Mouse (Mus musculus) 416B (cell line): ENCODE measurements around the gene P2rx1.

Experiments
- DNase-seq: peaks from one replicate; pipeline ENCODE4 v3.0.0; 2011; ENCODE audit warnings: low read depth

P2rx1 gene

DNA sequence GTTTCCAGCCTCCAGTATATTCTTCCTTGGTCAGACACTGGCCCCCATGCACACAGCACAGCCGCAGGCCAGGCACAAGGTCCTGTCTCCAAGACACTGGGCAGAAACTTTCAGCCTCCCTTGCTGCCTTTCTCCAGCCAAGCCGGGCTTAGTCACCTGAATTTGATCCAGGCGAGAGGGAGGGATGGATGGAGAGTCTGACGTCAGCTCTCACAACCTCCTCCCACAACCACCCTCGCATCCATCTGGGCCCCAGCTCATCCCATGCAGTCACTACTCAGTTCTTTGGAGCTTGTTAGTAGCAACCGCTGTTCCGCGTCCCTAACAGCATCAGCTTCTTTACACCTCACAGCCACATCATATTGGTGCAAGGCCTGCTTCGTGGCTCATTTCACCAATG lies 24.2 kb downstream of the P2rx1 start:
- no peak for DNase-seq

DNA sequence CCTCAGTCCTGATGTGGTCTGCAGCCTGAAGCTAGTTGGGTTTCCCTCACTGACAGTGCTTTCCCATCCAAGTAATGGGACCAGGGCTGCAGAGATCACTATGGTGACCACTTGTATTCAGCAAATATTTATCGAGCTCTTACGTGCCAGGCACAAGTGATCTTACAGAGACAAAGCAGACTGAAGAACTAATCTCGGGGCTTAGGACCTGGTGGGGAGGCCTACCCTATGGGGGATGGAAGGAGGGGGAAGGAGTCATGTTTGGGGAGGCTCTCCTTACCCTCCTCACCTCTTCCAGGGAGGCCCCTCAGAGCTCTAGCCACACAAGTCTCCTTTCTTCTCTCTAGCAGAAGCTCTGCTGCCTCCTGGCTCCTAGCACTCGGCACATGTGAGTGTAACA lies 24.9 kb downstream of the P2rx1 start:
- DNase-seq, result no peak

DNA sequence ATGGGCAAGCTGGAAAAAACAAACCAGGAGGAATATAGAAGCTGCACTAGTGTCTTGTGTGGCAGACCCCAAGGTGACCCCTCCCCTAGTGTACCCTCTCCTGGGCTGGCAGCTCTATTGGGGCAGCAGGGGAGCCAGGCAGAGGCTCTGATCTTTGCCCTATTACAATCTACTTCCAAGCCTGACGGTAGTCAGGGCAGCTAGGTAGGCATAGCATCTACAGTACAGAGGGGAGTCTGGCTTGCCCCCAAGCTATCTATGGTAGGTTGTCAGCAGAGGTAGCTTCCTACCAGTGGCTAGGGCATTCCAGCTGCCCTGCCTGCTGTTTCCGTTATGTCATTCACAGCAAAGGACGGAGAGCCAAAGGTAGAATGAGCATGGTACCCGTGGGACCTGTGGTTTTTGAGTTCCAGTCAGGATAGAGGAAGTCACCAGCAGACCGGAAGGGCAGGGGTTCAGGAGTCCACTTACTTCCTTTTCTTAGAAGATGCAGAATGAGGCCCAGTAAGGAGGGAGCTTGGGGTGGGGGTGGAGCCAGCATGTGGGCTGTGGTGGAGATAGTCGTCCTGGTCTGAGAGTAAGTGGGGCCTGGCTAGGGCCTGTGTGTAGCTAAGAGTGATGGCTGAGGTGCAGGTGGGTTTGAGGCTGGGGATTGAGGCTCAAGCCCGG lies 25.5 kb downstream of the P2rx1 start:
- DNase-seq, result peak; percentile 85

DNA sequence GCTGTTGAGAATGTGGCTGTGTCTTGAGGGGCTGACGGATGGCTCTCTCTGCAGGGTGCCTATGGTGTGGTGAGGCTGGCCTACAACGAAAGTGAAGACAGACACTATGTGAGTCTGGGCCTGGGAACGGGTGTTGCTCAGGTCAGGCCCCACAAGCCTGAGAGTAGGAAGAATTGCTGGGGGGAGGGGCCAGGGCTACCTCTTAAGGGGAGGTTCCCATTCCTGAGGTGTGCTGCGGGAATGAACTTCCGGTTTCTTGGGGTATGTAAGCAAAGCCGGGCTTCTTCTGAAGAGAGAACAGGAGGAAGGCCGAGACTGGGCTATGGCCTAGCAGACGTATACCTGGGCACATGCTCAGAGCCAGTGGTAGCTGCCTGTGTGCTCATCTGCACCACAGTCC lies 28.1 kb downstream of the P2rx1 start:
- no peak for DNase-seq

DNA sequence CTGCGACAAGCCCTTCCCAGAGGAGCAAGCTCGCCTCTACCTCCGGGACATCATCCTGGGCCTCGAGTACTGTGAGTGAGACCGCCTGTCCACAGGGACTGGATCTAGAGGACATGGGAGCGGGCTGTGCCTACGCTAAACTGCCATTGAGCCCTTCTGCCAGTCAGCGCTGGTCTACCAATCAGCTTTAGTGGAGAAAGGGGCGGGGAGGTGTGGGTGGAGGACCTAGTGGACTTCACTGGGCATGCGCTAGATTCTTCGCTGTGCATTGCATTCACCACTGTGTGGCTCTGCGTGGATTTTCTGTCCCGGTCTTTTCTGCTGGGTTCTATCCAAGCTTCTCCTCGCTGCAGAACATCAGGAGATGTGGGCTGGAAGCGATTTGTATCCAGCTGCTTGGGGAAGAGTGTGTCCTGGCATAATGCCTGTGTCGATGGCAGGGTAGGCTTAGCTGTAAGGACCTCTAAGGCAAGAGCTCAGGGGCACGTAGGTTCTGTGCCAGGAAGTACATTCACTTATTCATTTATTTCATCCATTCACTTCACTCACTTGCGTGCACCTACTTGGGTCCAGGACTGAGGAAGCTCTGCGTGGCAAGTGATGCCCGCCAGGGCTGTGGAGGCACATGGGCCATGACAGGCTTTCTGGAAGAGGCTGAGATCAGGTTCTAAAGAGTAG lies 32.1 kb downstream of the P2rx1 start:
- no peak for DNase-seq

DNA sequence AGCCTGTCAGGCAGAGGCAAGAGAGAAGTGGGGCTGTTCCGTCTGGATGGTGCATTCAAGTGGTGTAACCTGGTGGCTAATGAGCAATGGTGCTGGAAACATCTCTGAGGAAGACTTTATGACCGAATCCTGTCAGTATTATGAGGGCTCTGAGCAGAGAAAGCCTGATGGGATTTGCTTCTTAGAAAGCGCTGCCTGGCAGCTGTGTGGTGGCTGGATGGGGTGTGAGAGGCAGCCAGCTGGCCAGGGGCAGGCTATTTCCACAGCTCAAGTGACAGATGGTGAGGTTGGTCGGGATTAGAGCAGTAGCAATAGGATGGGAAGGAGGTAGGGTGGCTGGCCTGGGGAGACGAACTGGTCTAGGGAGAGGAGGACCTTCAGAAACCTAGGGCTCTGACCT lies 32.6 kb downstream of the P2rx1 start:
- no peak for DNase-seq

DNA sequence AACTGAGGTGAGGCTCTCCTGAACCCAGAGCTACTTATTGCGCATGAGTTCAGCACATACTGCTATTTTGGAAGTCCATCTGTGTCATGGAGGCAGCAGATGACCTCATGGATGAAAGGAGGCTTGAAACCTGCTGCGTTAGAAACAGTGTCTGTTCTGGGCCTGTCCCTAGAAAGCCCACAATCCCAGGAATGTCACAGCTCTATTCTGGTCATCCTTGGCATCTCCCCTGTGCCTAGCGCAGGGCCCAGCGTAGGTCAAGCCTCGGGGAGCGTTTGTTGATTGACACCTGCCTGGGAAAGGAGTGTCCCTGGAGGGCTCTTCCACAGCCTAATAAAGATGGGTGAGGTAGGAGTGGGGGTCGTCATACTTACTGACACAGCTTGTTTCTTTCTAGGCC lies 37.2 kb downstream of the P2rx1 start:
- no peak for DNase-seq

DNA sequence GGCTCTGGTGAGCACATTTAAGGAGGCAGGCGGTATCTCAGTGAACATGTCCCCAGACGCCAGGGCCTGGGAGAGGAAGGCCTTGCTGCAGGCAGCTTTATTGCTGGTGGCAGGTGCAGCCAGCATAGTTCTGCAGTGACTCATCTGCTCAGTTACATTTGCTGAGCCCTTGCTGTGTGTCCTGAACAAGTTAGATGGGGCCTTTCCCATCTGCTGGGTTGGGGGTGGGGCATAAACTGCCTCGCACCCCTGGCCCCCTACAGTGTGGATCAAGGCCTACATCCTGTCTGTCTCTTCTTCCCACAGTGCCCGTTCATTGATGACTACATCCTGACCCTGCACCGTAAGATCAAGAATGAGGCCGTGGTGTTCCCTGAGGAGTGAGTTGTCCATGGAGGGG lies 38.0 kb downstream of the P2rx1 start:
- no peak for DNase-seq

DNA sequence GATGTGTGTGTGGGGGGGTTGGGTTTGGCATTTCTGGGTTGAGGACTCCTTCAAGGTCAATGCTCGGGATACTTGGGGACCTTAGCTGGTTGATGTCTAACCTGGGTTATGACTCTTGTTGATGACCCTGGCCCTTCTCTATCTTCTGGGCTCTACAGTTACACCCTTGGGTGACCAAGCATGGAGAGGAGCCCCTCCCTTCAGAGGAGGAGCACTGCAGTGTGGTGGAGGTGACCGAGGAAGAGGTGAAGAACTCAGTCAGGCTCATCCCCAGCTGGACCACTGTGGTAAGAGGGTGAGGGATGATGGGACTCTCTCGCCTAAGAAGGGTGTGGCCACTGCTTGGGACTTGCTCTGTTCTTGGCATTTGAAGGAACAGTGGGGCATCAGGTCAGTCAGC lies 38.8 kb downstream of the P2rx1 start:
- no peak for DNase-seq

DNA sequence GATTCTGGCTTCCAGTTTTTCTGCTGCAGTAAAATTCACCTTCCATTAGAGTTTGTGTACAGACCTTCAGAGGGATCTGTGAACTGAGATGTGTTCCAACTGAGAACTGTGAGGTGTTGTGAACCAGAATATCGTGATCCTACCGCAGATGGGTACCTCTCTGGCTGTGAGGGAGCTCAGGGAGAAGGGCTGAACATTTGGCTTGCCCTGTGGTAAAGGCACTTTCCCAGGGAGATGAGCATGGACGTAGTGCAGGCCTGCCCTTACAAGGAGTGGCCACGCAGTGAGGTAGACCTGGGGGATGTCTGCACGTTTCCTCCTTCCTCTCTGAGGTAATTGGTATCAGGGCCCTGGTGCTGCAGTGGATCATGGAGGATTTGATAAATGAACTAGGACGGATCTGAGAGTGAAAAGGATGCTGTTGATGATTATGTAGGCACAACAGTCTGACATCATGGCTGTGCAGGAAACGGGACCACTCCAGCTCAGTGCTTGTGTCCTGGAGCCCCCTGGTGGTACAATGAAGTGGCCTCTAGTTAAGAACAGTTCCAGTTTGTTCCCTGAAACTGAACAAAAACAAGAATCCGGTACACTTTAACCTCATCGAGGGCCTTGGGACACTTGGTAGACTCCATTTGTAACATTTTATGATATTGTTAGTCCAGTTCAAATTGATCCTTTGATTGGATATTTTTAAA lies 40.3 kb downstream of the P2rx1 start:
- peak; percentile 69 for DNase-seq

DNA sequence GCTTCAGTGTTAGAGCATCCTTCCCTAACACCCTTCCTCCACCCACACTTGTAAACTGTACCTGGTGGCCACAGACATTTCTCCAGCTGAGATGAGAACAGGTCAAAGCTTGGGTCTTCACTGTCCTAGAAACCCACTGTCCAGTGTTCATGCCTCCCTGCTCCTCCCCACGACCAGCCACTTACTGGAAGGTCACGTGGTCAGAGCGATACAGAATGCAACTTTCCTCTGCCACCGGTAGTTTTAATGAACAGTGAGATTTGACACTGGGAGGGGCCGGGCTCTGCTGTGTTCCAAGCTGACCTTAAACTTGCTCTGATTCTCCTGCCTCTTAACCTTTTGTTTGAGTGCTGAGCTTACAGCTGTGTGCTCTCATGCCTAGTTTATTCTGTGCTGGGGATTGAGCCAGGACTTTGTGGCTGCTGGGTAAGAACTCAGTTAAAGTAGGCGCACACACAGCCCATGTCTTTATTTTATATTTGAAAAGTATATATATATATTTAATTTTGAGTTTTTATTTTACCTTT lies 45.4 kb downstream of the P2rx1 start:
- no peak for DNase-seq

DNA sequence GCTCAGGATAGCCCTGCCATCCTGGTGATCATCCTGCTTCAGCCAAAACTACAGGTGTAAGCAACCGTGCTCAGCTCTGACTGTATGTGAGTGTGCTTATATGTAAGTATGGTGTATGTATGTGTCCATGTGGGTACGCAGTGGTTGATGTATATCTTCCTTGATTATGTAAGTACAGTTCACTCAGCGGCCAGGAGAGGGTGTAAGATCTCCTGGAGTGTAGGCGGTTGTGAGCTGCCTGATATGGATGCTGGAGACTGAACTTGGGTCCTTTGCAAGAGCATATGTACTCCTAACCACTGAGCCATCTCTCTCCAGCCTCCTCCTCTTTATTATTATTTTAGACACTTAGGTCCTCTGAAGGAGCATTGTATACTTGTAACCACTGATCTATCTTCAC lies 45.9 kb downstream of the P2rx1 start:
- DNase-seq, result peak; percentile 70

DNA sequence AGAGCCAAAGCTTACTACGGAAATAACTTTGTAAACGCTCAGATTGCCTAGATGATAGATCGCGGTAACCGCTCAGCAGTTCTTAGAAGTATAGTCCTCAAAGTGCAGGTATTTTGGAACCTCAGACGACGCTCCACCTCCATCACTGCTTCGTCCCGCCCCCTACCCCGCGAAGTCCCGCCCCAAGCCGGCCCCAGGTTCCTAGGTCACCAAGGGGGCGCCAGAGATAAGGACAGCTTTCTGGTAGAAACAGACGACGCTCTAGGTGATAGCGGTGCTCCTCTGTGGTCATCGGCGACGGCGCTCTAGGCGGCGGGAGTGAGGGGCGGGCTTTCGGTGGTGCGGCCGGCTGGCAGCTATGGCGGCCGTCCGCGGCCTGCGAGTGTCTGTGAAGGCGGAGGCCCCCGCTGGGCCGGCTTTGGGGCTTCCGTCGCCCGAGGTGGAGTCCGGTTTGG lies 48.7 kb downstream of the P2rx1 start, which contains the start of gene Ncbp3:
TSS of gene Ncbp3 (plus strand) at position 242 of the 455 bp plus-strand sequence.
- DNase-seq, result peak; percentile 98

DNA sequence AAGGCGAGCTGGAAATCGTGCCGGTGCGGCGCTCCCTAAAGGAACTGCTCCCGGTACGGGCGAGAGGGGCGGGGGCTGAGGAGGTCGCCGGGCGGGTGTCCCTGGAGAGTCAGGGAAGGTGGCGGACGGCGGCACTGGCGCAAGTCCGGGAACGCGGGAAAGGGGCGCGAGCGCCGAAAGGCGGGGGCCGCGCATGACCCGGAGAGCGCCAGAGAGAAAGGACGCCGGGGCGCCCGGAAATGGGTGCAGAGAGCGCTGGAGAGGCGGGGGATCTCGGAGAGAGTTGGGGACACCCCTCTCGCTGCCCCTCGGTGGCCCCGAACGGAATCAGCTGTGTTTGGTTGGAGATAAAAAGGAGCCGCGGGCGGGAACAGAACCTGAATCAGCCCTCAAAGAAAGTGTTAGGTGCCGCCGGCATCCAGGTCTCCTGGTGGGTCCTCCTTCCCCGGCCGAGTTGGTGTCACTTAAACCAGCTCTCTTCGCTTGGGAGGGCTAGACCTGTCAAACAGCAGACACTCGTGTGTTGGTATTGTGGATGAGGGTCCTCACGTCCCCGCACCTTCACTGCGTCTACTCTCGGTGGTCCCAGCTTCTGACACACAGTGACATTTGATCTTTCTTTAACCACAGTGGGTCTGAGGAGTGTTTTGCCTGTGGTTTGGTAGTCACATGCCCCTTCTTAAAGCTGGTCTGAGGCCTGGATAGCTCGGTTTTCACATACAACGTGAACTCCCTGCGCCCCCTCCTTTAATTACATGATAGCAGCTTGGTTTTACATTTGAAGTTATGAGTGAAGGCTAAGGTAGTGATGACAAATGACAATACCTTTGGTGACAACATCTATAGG lies 49.4 kb downstream of the P2rx1 start:
- DNase-seq, result peak; percentile 48

DNA sequence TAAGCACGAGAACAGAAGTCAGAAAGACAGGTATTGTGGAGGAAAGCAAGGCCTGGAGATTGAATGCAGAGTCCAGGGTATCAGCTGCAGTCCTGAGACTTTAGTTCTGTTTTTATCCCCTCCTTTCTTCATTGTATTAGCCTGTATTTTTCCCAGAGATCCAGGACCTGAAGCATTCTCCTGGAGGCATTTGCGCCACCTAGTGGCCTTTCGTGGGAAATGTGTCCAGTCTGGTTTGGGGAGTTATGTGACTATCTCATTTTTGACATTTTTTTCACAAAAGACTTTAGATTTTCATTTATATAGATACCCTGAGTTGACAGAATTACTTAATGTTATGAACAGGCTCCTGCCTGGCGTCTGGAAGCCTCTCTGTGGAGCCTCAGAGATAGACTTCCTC lies 50.4 kb downstream of the P2rx1 start:
- peak; percentile 81 for DNase-seq

DNA sequence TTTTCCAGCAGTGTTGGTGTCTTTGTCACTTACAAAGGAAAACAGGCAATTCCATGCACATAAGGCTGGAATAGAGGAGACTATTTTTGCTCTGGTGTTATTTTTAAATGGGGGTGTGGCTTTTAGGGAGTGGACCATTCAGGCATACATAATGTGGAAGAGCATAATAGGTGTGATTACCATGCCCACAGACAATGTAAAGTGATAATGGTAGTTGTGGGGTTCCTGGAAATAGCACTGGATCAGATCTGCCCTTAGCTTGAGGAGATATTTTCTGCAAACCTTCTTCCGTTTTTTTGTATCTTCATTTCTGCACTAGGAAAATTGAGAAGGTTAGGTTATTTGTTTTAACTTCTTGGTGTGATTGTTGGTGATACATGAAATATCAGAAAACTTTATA lies 53.9 kb downstream of the P2rx1 start:
- DNase-seq, result no peak

DNA sequence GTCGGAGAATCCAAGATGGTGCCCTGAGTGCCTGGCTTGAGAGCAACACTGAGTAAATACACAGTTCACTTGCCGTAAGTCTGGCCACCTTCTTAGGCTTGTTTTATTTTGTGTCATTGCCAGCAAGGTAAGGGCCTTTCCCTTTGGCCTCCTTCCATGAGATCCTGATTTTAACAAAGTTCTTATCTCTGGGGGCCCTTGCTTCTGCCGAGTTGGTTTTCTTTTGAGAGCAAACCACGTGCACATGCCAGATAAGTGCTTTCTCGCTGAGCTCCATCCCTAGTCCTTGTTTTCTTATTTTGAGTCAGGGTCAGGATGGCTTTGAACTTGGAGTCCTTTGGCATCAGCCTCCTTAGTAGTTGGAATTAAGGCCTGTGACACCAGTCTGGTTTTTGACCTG lies 58.8 kb downstream of the P2rx1 start:
- no peak for DNase-seq

DNA sequence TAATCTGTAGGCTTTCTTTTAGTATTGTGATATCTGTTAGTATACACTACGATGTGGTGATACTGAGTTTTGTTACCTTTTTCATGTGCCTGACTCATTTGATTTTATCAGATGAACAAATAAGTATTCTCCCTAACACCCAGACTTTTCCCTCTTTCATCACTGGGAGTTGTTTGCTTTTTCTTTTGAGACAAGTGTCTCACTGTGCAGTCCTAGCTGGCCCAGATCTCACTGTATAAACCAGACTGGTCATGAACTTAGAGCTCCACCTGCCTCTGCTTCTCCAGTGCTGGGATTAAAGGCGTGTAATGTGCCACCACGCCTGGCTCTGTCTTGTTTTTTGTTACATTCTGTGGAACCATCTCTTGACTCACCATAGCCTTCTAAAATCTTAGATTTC lies 60.7 kb downstream of the P2rx1 start:
- DNase-seq, result no peak

DNA sequence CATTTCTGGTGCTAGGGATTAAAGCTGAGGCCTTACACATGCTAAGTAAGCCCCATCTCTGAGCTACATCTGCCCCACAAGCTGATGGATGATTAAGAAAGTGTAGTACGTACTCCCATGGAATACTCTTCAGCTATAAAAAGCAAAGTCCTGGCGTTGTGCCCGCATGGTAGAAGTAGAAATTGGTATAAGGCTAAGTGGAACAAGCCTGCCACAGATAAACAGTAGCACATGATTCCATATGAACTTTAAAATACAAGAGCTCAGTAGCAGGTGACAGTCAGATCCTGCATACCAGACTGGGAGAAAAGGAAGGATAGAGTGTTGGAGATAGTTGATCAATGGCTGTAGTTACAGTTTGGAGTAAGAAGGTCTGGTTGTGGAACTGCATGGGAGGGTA lies 62.5 kb downstream of the P2rx1 start:
- DNase-seq, result no peak
